Mouse (Mus musculus): Measurements from ENCODE around the gene Tmtc1. TPM values are rescaled to one million over a fixed set of nuclear protein-coding genes. Genes with fewer than 3 reads are reported as not detected.

Tmtc1 gene
- total RNA-seq, 2 experiments from 2014 or later, result 8.5 to 15.2 TPM

GRCm38 (mm10) chr6:148373444-148373843, 70.7 kb downstream of the Tmtc1 start:
- DNase-seq, result no peak

- no peak for DNase-seq
Observed at GRCm38 (mm10) chr6:148371223-148371622, 73.0 kb downstream of the Tmtc1 start.

- DNase-seq, result no peak
Observed at GRCm38 (mm10) chr6:148367094-148367539, 77.1 kb downstream of the Tmtc1 start.

GRCm38 (mm10) chr6:148366629-148367028, 77.6 kb downstream of the Tmtc1 start:
- DNase-seq, result no peak

GRCm38 (mm10) chr6:148363162-148363561, 81.0 kb downstream of the Tmtc1 start:
- DNase-seq, result no peak

- DNase-seq, result no peak
Observed at GRCm38 (mm10) chr6:148362475-148362874, 81.7 kb downstream of the Tmtc1 start.

GRCm38 (mm10) chr6:148359348-148359905, 84.8 kb downstream of the Tmtc1 start:
- no peak for DNase-seq

- DNase-seq, result no peak
Observed at GRCm38 (mm10) chr6:148358580-148359246, 85.5 kb downstream of the Tmtc1 start.

GRCm38 (mm10) chr6:148356141-148356540, 88.0 kb downstream of the Tmtc1 start:
- no peak for DNase-seq

GRCm38 (mm10) chr6:148354509-148355474, 89.4 kb downstream of the Tmtc1 start:
- DNase-seq, result peak; percentile 79

- no peak for DNase-seq
Observed at GRCm38 (mm10) chr6:148354151-148354508, 90.1 kb downstream of the Tmtc1 start.

- no peak for DNase-seq
Observed at GRCm38 (mm10) chr6:148345001-148345400, 99.2 kb downstream of the Tmtc1 start.

GRCm38 (mm10) chr6:148342191-148342590, 102.0 kb downstream of the Tmtc1 start:
- DNase-seq, result no peak

GRCm38 (mm10) chr6:148341765-148342164, 102.4 kb downstream of the Tmtc1 start:
- DNase-seq, result no peak

- no peak for DNase-seq
Observed at GRCm38 (mm10) chr6:148338326-148338957, 105.7 kb downstream of the Tmtc1 start.

GRCm38 (mm10) chr6:148336290-148336955, 107.8 kb downstream of the Tmtc1 start:
- DNase-seq, result peak; percentile 8

GRCm38 (mm10) chr6:148331916-148332315, 112.3 kb downstream of the Tmtc1 start:
- DNase-seq, result no peak

- DNase-seq, result no peak
Observed at GRCm38 (mm10) chr6:148329976-148330375, 114.2 kb downstream of the Tmtc1 start.

GRCm38 (mm10) chr6:148328928-148329327, 115.3 kb downstream of the Tmtc1 start:
- DNase-seq, result no peak

- DNase-seq, result no peak
Observed at GRCm38 (mm10) chr6:148328130-148328529, 116.1 kb downstream of the Tmtc1 start.

GRCm38 (mm10) chr6:148318736-148319135, 125.5 kb downstream of the Tmtc1 start:
- DNase-seq, result no peak

GRCm38 (mm10) chr6:148315571-148316080, 128.6 kb downstream of the Tmtc1 start:
- no peak for DNase-seq
